Mouse (Mus musculus) spleen, adult 2 months (tissue): Measurements from ENCODE around the gene Tsga10ip.

Experiments
- CTCF ChIP-seq: fragments of 200-500 bp; IDR thresholded peaks from 2 replicates; pipeline ENCODE4 v1.5.1; 2011; ENCODE audit warnings: mild to moderate bottlenecking, inconsistent platforms; ENCODE audit not compliant: insufficient read depth, insufficient read length, insufficient replicate concordance; ENCODE audit errors: extremely low read depth
- POLR2A ChIP-seq: fragments of 200-500 bp; IDR thresholded peaks from 2 replicates; pipeline ENCODE4 v1.6.1; 2011; ENCODE audit warnings: low read depth, low read length, inconsistent platforms

GRCm38 (mm10) chr19:5409068-5409467 is 6.7 kb upstream of the Tsga10ip start:
- TF ChIP-seq POLR2A (no peak), CTCF (no peak)
